8 mouse cellular contexts compared by ENCODE assay signal in genomic region chr1:181022265-181022664, GRCm38 (mm10). TPM values are rescaled to one million over a fixed set of nuclear protein-coding genes. Genes with fewer than 3 reads are reported as not detected.
DNase-seq lines count a peak whose midpoint lies in the region; ATAC-seq and TF ChIP-seq lines count a peak whose summit lies in the region.

No protein-coding gene starts in this region.

- WGBS in forebrain, embryonic 14.5 days: 4% methylated on average over 1 of the region's 1 CpGs
- 19% methylated on average over 1 of the region's 1 CpGs for WGBS in forebrain, embryonic 15.5 days
- 13% methylated on average over 1 of the region's 1 CpGs for WGBS in heart, embryonic 14.5 days
- 19% methylated on average over 1 of the region's 1 CpGs for WGBS in lung, embryonic 16.5 days

- H3K36me3 ChIP-seq in forebrain, embryonic 14.5 days (ENCODE audit: control insufficient read depth, insufficient read depth, low read length): no peaks in the 10 kb centered on the region
- no peaks in the 10 kb centered on the region for H3K36me3 ChIP-seq in forebrain, embryonic 15.5 days
- no peaks in the 10 kb centered on the region for H3K36me3 ChIP-seq in heart, embryonic 14.5 days (ENCODE audit: control insufficient read depth, insufficient read depth, low read length)
- no peaks in the 10 kb centered on the region for H3K36me3 ChIP-seq in lung, embryonic 16.5 days (ENCODE audit: control insufficient read depth, insufficient read depth, low read length)

- DNase-seq in forebrain, embryonic 14.5 days (ENCODE audit: low spot score): peak; percentile 58
- DNase-seq in MEL-GATA-1-ER (ENCODE audit: extremely low read depth, low read depth): peak; percentile 68
- peak; percentile 85 for DNase-seq in cerebellum, adult 9-10 months
- peak; percentile 44 to 52 for DNase-seq in layer of hippocampus, adult 2 months (ENCODE audit: low spot score in 2 of 2)
- peak; percentile 38 to 66 for DNase-seq in spleen, postnatal 14 days (ENCODE audit: low spot score in 2 of 2)

- no peak overlapping the region for H3K4me3 ChIP-seq in forebrain, embryonic 14.5 days (ENCODE audit: low read depth, low read length)
- H3K4me3 ChIP-seq in forebrain, embryonic 15.5 days: no peak overlapping the region
- H3K4me3 ChIP-seq in heart, embryonic 14.5 days (ENCODE audit: control insufficient read depth in 1 of 2, insufficient read depth in 1 of 2, low read depth in 1 of 2, low read length in 2 of 2): no peak overlapping the region
- no peak overlapping the region for H3K4me3 ChIP-seq in layer of hippocampus, adult 2 months
- no peak overlapping the region for H3K4me3 ChIP-seq in lung, embryonic 16.5 days (ENCODE audit: low read length)

- no peak; the same call in 1 of the 2 replicates for ATAC-seq in forebrain, embryonic 14.5 days
- ATAC-seq in forebrain, embryonic 15.5 days (replicated peaks): no peak
- 0 out of 2 replicates have a peak, but pooled peaks have one; percentile 47 for ATAC-seq in heart, embryonic 14.5 days (ENCODE audit: insufficient number of reproducible peaks, insufficient read depth, low FRiP score, low read depth)
- peak; percentile 43; the same call in 1 of the 2 replicates for ATAC-seq in lung, embryonic 16.5 days (ENCODE audit: low read depth)

- peak; percentile 82 for TF ChIP-seq CTCF in layer of hippocampus, adult 2 months (conservative IDR thresholded peaks at IDR 0.05)

- no peak overlapping the region for H3K4me2 ChIP-seq in forebrain, embryonic 14.5 days (ENCODE audit: low read length)
- no peak overlapping the region for H3K4me2 ChIP-seq in forebrain, embryonic 15.5 days (replicated peaks)
- H3K4me2 ChIP-seq in heart, embryonic 14.5 days (ENCODE audit: low read length): no peak overlapping the region
- no peak overlapping the region for H3K4me2 ChIP-seq in lung, embryonic 16.5 days (ENCODE audit: low read depth, low read length)

- no peaks in the 10 kb centered on the region for H3K27me3 ChIP-seq in forebrain, embryonic 14.5 days (replicated peaks; ENCODE audit: control insufficient read depth, insufficient read depth, low read length)
- H3K27me3 ChIP-seq in forebrain, embryonic 15.5 days: no peaks in the 10 kb centered on the region
- H3K27me3 ChIP-seq in heart, embryonic 14.5 days (ENCODE audit: control insufficient read depth, insufficient read depth, low read length): peaks cover 5% of the 10 kb centered on the region; the same call in 1 of the 2 replicates
- H3K27me3 ChIP-seq in lung, embryonic 16.5 days (ENCODE audit: control insufficient read depth, insufficient read depth, low read depth, low read length): no peaks in the 10 kb centered on the region

- H3K9ac ChIP-seq in forebrain, embryonic 14.5 days (ENCODE audit: low read length): no peak overlapping the region
- H3K9ac ChIP-seq in forebrain, embryonic 15.5 days (replicated peaks): no peak overlapping the region
- H3K9ac ChIP-seq in heart, embryonic 14.5 days (ENCODE audit: low read length): no peak overlapping the region
- no peak overlapping the region for H3K9ac ChIP-seq in lung, embryonic 16.5 days (ENCODE audit: low read length)

- no peak overlapping the region for H3K27ac ChIP-seq in forebrain, embryonic 14.5 days (ENCODE audit: low read depth, low read length)
- H3K27ac ChIP-seq in forebrain, embryonic 15.5 days (replicated peaks): no peak overlapping the region
- no peak overlapping the region for H3K27ac ChIP-seq in heart, embryonic 14.5 days (replicated peaks in 1 of 2; ENCODE audit: control insufficient read depth in 1 of 2, insufficient read depth in 1 of 2, low read depth in 2 of 2, low read length in 2 of 2)
- no peak overlapping the region for H3K27ac ChIP-seq in layer of hippocampus, adult 2 months
- H3K27ac ChIP-seq in lung, embryonic 16.5 days (ENCODE audit: low read length): no peak overlapping the region

- no peaks in the 10 kb centered on the region for H3K4me1 ChIP-seq in forebrain, embryonic 14.5 days (ENCODE audit: control insufficient read depth, insufficient read depth, low read length)
- peaks cover 3% of the 10 kb centered on the region for H3K4me1 ChIP-seq in forebrain, embryonic 15.5 days
- H3K4me1 ChIP-seq in heart, embryonic 14.5 days (ENCODE audit: control insufficient read depth in 2 of 2, insufficient read depth in 2 of 2, low read length in 2 of 2): no peaks in the 10 kb centered on the region
- no peaks in the 10 kb centered on the region for H3K4me1 ChIP-seq in lung, embryonic 16.5 days (replicated peaks; ENCODE audit: control insufficient read depth, insufficient read depth, low read length)

- H3K9me3 ChIP-seq in forebrain, embryonic 14.5 days (replicated peaks; ENCODE audit: control insufficient read depth, low read length): no peaks in the 10 kb centered on the region
- no peaks in the 10 kb centered on the region for H3K9me3 ChIP-seq in forebrain, embryonic 15.5 days
- no peaks in the 10 kb centered on the region for H3K9me3 ChIP-seq in heart, embryonic 14.5 days (ENCODE audit: control insufficient read depth, low read length)
- H3K9me3 ChIP-seq in lung, embryonic 16.5 days (ENCODE audit: control insufficient read depth, low read length): no peaks in the 10 kb centered on the region

RNA-seq across cellular contexts. Expression of gene Ephx1, which starts 1.6 kb away (rescaled TPM):
- 4.1 and 5.5 TPM in 2 replicates for polyA plus RNA-seq in forebrain, embryonic 14.5 days (2014; fragmentation: Nextera tagmentation; extraction: Ambion mirVana)
- polyA plus RNA-seq in forebrain, embryonic 15.5 days (2015; fragmentation: Nextera tagmentation; extraction: Ambion mirVana): 3.6 and 4.0 TPM in 2 replicates
- polyA plus RNA-seq in heart, embryonic 14.5 days (2014; fragmentation: Nextera tagmentation; extraction: Ambion mirVana): 9.3 and 10.5 TPM in 2 replicates
- 10 to 100 TPM; 30.2 to 30.3 TPM for total RNA-seq in layer of hippocampus, adult 2 months (2021)
- 11.8 and 12.8 TPM in 2 replicates for polyA plus RNA-seq in lung, embryonic 16.5 days (2015; fragmentation: Nextera tagmentation; extraction: Ambion mirVana)

RNA-seq across cellular contexts. Expression of gene 9130409I23Rik, which starts 28.8 kb away (rescaled TPM):
- not detected in 2 replicates for polyA plus RNA-seq in forebrain, embryonic 14.5 days (2014; fragmentation: Nextera tagmentation; extraction: Ambion mirVana)
- polyA plus RNA-seq in forebrain, embryonic 15.5 days (2015; fragmentation: Nextera tagmentation; extraction: Ambion mirVana): 0.11 TPM in 1 of 2 replicates, not detected in the other
- polyA plus RNA-seq in heart, embryonic 14.5 days (2014; fragmentation: Nextera tagmentation; extraction: Ambion mirVana): not detected in 2 replicates
- under 1 TPM in 1 of 2 experiments, not detected in 1; 0.17 TPM for total RNA-seq in layer of hippocampus, adult 2 months (2021)
- not detected in 2 replicates for polyA plus RNA-seq in lung, embryonic 16.5 days (2015; fragmentation: Nextera tagmentation; extraction: Ambion mirVana)

Comparison
In these comparisons a context has a peak if more than half of its experiments do, and no peak if none do; other contexts are left out.
1. ATAC-seq: peak in heart, embryonic 14.5 days (single experiment) and lung, embryonic 16.5 days (single experiment); none in forebrain, embryonic 14.5 days (single experiment) and forebrain, embryonic 15.5 days (single experiment).
2. Peak in every context shown above with its lines, with median percentiles within 50 percentile points of each other: DNase-seq.